Mouse (Mus musculus): Measurements from ENCODE around the gene Ptn.

Ptn gene

DNA sequence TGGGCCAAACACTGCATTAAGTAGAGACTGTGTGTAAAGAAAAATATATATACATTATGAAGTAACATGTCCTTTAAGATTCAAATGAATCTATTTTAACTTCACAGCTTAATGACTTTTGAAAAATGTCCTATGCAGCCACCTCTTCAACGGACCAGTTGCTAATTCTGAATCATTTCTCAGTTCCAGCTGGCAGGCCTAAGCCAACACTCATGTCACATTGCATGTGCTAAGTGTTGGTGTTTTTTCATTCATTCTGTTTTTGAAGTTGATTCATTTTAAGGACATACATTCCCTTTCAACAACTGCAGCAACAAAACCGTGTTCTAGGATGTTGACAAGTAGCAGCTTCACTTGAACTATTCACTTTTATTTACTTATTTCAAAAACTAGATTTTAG lies 6.0 kb upstream of the Ptn start:
- no peak for DNase-seq (ENCODE audit: low read depth)

DNA sequence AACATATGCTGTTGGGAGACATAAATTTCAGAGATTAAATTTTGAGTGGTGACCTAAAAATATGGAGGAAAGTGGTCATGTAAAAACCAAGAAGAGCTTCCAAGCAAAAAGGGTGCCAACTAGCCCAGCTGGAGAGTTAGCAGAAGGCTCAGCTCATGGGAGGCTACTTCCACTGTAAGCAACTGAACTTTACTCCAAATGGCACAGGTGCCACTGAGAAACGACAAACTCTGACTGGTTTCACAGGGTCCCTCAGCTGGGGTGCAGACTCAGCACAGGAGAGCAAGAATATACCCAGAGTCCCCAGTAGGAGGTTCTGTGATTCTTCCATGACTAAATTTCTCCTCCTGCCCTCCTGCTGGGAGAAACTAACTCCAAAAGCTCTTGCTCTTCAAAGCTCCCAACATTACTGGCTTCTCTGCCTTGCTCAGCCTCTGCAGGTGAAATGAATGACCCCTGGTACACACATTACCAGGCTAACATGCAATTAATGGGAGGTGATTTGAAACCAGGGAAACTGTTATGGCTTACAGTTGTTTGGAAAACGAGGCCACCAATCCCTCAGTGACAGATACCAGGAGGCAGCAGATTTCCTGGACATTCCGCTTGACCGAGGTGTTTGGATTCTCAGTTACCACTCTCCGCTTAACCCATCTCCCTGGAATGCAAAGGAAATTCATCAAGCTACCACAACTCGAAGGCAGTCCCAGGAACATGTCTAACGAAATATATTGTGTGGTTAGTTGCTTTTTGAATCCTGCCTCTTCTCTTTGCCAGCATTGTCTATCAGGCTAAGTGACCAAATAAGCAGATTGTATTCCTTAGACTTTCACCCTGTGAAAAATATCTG lies 2.9 kb upstream of the Ptn start:
- DNase-seq (ENCODE audit: low read depth): no peak

DNA sequence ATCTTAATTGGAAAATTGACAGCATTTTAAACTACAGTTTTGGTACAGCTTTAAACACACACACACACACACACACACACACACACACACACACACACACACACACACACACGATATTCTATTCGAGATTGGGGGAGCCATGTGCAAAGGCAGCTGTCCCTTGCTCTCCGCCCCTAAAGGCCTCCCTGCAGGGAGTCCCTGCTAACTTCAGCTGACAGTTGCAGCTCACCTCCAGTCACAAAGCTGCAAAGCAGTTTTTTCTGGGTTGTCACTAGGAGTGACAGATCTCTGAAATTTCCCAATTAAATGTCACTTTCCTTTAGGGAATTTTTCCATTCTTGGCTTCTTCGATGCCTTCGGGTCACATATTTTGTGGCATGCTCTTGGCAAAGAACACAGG lies 428 bp upstream of the Ptn start:
- no peak for DNase-seq (ENCODE audit: low read depth)

DNA sequence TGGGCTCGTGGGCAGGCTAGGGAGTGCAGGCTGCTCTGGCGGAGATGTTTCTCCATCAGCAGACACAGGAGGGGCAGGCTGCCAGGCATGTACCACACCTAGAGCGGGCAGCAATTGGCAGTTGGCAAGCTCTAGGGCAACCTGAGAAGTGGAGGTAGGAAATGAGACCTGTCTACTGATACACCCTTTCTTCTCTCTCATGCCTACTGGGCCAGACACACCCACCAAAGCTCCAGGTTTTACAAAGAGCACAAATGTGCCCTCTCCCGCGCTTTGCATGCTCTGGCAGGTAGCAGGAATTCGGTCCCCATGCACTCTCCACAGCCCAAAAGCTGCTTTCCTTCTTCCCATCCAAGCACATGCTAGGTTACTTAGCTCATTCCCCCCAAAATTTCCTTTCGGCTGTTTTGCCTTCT lies 701 bp downstream of the Ptn start:
- DNase-seq (ENCODE audit: low read depth): no peak

DNA sequence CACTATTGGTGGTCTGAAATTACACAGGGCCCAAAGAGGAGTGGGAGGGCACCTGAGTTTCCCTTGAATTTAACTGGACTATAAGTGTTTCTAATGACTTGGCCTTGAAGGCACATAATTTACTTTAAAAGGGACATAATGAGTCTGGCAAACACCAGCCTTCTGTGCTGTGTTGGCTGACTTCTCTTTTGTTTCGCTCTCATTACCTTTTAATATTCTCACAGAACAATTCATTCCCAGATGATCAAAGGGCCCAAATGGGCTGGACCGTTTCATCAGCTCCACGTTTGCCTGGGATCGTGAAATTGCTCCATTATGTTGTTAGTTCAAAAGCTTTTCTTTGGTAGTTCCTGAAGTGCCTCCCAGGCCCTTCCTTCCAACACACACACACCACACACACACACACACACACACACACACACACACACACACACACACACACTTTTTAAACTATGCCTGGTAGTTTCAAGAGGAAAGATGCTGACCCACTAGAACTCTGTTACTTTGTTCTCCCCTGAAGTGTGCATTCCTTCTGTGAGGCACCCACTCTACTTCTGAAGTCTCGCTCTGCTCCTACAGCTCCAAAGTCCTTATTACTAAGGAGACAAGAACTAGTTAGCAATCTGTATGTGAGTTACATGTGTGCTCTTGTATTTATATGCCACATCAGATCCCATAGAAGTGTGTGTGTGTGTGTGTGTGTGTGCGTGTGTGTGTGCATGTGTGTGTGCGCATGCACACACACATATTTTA lies 1.5 kb downstream of the Ptn start:
- no peak for DNase-seq (ENCODE audit: low read depth)

DNA sequence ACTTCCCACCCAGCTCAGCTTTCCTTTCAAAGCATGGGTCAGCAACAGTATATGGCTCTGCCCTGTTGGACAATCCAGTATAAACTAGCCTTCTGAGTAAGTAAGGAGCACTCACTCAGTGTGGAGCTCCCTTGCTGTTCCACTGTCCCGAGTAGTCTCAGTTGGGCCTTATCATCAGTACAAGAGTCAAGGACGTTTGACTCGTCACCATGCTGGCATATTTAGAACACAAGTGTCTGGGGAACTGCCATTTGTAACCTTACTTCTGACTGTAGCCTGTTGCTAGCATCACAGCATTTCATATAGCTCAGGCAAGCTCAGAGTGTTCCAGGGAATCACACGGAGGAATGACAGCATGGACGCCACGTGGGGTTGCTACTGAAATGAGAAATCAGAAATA lies 3.1 kb downstream of the Ptn start:
- DNase-seq (ENCODE audit: low read depth): no peak

DNA sequence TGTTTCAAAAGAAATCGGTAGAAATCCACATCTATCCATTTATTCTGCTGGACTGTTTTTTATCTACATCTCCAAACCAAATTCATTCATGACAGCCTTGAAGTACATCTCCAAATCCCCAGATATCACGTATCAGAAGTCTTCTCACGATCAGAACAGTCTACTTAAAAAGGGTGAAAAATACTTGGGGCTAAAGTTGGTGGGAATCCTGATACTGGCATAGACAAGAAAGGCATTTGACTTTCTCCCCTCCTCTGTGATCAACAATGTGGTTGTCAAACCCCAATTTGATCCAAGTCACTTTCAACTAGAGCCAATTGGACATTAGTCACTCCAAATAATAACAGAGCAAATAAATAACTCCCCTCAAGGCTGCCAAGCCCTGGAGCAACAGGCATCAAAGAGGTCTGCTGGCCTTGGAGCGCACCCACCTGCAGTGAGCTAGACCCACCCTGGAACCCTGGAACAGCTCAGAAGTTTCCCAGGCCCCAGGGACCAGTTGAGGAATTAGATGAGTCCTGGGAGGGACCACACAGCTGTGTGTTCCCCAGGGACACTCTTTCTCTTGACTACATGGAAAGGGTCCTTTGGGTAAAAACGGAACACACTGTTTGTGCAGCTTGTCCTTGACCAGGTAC lies 9.6 kb downstream of the Ptn start:
- no peak for DNase-seq (ENCODE audit: low read depth)

DNA sequence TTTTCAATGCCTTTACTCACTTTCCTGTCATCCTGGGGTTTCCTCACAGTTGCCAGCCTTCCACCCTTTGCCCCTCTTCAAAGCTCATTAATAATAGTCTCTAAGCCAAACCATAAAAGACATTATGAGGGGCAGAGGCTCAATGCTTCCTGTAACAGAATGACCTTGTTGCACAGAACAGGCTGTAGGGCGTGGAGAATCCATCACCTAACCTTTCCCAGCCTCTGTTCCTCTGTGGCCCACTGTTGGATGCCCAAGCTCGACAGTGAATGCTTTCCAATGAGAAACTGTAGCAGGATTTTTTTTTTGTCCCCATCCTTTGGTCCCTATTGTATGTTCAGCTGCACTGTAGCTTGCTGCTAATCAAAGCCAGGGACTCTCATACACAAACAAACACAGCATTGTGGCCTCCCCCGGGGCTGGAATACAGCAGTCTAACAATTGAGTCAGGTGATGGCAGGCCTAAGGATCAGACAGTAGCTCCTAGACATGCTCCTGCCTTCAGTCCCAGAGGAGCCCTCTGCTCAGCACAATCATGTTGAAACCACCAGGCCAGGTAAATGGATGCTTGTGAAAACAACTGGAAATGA lies 12.9 kb downstream of the Ptn start:
- no peak for DNase-seq (ENCODE audit: low read depth)

DNA sequence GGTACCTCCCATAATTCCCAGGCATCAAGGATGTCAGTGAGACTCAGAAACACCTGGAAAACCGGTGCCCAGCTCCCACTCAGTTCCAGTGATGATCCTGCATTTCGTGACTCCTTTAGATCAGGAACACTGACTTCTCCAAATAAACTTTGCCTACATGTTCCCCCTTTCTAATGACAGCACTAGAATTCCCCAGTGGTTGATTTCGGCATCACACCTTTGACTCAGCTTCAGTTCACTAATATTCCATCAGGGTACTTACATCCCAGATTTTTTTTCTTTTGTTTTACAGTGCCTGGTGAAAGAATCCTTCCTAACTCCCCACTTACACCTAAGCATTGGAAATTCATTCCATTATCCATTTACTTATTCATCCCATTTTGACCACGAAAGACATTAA lies 15.5 kb downstream of the Ptn start:
- DNase-seq (ENCODE audit: low read depth): no peak

DNA sequence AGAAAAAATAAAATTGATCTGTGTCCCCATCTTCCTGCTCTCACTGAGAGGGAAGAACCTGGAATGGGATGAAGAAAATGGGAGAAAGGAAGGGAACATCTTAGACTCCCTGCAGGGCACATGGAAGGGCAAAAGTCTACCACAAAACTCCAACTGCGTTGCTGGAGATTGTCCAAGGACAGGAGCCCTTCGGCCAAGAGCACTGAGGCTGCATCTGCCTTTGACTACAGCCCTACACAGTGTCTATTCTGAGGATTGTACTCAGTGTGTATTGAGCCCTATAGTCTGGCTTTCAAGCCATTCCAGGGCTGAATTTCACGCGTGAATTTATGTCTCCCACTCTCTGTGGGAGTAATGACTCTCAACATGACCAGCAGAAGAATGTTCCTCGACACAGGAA lies 16.2 kb downstream of the Ptn start:
- DNase-seq (ENCODE audit: low read depth): no peak

DNA sequence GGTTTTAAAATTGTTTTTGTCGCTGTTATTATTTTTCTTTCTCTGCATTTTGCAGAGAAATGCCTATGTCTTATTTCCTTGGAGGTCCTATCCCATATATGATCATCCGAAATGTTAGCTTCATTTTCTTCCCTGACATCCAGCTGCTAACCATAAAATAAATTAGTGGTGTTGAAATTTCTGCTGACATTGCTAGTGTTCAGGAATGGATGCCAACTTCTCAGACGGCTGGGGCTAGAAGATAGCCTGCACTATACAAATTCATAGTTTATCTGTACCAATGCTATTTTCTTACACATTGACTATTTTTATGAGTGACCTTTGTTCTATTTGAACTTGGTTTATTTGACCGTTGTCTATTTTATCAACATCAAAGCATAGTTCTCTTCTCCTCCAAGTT lies 20.8 kb downstream of the Ptn start:
- no peak for DNase-seq (ENCODE audit: low read depth)

DNA sequence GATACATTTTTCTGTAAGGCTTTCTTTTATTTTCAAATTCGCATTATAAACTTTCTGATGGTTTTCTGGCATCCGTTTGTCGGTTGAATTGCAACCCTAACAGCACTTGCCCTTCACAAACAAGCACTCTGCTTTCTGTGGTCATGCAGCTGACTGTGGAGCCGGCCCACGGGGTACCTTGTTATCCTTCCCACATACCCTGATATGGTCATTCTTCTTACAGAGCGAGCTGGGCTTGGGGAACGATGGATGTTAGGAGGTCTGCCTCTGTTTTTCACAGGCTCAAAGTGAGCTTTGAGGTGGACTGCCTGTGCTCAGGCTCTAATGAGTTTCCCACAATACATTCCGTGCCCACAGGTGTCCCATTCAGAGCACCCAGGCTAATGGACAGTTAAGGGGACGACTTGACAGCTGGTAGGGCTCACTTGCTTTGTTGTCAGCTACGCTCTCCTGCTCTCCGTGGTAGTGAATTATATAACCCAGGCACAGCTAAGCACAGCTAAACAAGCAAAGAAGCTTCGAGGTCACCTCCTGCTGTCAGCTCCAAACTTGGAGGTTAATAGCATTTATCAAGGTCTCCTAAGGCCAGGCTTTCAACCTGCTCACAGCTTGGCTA lies 21.3 kb downstream of the Ptn start:
- no peak for DNase-seq (ENCODE audit: low read depth)

DNA sequence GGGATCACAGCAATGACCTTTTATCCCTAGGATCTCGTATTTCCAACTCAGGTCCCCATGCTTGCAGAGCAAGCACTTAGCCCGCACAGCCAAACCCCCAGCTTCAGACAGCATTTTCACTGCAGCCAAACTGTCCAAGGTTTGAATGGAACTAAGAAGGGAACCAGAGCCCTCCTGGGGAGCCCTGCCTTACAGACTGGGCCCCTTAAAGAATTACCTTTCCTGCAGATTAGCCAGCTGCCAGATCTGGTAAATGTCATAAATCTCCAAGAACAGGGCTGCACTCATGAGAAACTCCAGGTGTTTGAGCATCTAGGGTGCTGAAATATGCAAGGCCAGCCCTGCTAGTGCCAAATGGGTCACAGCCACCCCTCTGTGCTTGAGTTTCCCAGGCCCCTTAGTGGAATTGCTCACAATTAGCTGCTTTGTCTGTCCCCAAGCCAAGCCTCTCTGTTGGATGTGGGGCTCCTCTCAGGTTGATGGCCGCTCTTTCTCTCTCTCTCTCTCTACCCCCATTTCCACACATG lies 25.3 kb downstream of the Ptn start:
- no peak for DNase-seq (ENCODE audit: low read depth)

DNA sequence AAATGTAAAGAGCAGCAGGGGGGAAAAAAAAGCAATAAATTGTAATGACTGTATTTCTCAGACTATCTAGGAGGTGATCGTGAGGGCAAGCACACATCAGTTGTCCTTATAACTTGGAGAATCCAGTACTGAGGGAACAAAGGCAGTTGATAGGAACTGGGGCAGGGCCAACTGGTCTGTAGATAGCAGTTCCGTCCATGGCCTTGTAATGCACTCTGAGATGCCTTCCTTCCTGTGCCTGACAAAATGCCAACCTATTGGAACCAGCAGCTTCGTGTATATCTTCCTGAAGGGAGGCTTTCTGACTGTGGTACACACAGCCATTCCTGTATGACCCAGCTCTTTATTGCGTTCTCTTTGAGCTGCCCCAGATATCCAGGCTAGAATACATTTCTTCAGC lies 27.5 kb downstream of the Ptn start:
- DNase-seq (ENCODE audit: low read depth): no peak

DNA sequence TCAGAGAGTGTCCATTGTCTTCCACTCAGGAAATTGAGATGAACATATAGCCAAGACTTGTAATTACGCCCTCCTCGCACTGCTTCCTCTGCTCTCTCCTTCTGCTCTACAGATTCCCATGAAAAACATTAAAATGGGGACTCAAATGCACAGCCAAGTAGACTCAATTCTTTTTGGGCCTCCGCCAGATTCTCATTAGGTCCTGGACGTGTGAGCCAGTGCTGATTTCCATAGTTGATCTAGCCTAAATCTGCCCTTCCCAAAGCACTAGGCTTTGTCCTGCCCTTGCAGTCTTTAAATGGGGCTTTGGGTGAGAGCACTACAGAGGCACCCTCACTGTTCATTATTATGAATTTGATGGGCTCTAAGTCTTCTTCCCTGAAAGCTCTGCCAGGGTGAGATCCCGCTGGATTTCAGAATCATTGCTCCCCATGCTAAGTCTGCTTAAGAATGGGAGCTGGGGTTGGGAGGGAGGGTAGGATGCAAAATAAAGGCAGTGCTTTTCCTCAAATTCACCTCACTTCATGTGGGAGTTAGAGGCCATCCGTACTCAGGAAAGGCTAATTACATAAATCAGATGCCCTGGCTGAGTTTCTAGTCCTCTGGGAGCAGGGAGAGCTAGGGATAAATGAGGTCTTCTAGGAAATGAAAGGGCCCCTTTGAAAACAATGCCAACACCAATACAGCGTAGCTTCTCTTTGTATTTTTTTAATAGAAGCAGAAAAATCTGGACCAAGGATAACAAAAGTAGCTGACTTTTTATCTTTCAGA lies 32.3 kb downstream of the Ptn start:
- DNase-seq (ENCODE audit: low read depth): no peak

DNA sequence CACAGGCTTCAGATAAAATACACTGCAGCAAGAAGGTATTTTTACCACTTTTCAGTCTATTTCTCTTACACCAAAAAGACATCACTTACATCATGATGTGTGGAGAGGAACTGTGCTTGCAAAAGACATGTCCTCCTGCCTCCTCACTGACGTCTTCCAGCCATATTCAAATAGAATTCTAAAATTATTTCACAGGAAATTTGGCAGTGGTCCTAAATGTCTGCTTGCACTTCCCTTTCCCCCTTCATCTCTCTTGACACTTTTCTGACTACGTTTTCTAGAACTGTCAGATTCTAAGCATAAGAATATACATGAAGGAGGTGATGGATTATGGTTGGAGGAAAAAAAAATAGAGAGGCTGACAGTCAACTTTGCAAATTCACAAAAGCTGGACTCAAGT lies 33.0 kb downstream of the Ptn start:
- no peak for DNase-seq (ENCODE audit: low read depth)

DNA sequence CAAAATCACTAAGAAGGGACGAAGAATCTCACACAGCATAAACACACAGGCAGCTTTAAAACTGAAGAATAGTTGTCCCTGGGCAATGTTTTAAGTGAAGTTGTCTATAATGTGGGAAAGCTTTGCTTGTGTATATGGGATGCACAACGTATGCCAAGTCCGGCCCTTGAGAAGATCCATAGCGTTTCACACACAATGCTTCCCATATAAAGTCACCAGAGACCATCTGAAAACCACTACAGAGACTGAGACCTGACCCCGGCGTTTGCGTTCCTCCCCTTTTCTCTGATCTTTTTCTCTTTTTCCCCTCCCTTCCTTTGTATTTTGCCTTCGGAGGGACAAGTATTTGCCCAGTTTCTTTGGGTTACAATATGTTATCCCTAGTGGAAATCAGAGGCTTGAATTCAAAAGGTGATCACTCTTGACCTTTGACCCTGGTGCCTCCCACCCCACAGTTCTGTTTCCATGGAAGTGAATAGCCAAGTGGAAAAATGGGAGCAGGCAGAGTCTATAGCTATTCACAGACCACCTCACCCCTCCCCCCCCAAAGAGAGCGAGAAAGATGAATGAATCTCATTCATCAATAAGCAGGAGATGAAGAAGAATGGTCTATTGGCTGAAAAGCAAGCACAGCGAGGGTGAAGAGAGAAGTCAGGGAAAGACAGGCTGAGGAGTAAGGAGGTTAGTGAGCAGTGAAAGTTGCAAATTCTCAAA lies 34.2 kb downstream of the Ptn start:
- no peak for DNase-seq (ENCODE audit: low read depth)

DNA sequence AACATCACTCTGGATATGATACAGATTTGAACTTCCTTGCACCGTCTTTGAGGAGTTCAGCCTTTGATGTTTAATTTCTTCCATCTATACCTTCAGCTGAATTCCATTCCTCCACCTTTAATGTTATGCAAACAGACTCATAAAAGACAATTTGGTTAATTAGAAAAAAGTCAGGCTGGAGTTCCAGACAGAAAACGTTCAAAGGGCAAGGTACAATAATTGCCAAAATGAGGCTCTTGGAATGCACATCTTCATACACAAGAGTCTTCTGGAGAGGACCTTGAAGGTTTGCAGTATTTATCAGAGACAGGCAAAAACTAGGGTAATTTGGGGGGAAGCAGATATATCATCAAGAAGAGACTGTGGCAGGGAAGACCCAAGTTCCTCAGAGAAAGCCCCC lies 37.5 kb downstream of the Ptn start:
- DNase-seq (ENCODE audit: low read depth): no peak

DNA sequence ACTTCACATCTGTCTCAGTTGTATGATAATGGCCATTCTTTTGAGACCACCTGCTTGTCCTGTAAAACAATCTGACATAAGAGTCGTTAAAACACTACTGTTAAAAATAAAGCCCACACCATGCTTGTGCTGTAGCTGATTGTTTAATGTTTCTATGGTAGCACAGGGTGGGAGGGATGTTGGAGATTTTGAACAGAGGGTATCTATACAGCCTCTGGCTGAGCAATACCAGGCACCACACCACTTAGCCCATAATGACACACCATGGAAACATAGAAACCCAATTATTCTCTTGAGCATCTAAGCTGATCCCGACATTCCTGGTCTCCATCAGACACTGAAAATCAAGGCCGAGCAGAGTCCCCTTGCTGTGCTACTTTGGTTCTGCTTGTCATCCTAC lies 41.0 kb downstream of the Ptn start:
- no peak for DNase-seq (ENCODE audit: low read depth)

DNA sequence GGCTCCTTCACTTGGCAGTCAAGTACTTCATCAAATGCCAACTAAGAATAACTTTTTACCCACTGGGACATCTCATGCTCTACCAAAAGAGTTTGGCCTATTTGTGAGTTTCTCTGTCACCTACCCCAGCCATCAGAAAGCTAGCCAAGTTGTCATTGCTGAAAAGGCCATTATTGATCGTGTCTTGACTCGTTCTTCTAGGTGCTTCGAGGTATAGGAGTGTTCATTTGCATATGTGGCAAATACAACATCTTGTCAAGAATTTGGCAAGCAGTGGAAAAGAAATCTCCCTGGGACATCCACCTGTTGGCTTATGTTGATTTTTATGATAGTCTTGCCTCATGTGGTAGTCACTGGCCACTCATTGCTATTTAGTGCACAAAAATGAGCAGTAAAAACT lies 43.1 kb downstream of the Ptn start:
- no peak for DNase-seq (ENCODE audit: low read depth)

Data from naive thymus-derived CD4-positive, alpha-beta T cell, adult 2 months (primary cell).